Mouse (Mus musculus) C2C12 (cell line): Measurements from ENCODE around the gene Rabif.

Source experiments
- CEBPB ChIP-seq: IDR thresholded peaks from one replicate; pipeline ENCODE4 v1.6.1; 2011; ENCODE audit warnings: low read depth, mild to moderate bottlenecking, control low read depth, moderate library complexity
- CTCF ChIP-seq: IDR thresholded peaks from one replicate; pipeline ENCODE4 v1.5.1; 2011; ENCODE audit not compliant: control insufficient read depth, insufficient read depth, insufficient read length
- FOSL1 ChIP-seq: IDR thresholded peaks from one replicate; pipeline ENCODE4 v1.8.0; 2011; ENCODE audit warnings: mild to moderate bottlenecking, low read length; ENCODE audit not compliant: poor library complexity, insufficient read depth, severe bottlenecking
- MAX ChIP-seq: IDR thresholded peaks from one replicate; pipeline ENCODE4 v1.6.1; 2011; ENCODE audit warnings: mild to moderate bottlenecking, control low read depth
- MYOD1 ChIP-seq: IDR thresholded peaks from one replicate; pipeline ENCODE4 v1.6.1; 2011; ENCODE audit warnings: low read depth; ENCODE audit not compliant: control insufficient read depth, insufficient read length
- MYOG ChIP-seq: IDR thresholded peaks from one replicate; pipeline ENCODE4 v1.6.1; 2011; ENCODE audit not compliant: control insufficient read depth, insufficient read length; ENCODE audit errors: extremely low read depth
- USF1 ChIP-seq: IDR thresholded peaks from one replicate; pipeline ENCODE4 v1.6.1; 2011; ENCODE audit warnings: low read depth, mild to moderate bottlenecking, control low read depth, moderate library complexity

- TF ChIP-seq CTCF (no peak), MAX (no peak), USF1 (no peak), MYOG (no peak), MYOD1 (no peak), CEBPB (no peak), FOSL1 (no peak)
These were observed 11.8 kb downstream of the Rabif start for GRCm38 (mm10) chr1:134506201-134506600.
